Mouse (Mus musculus) small intestine, adult 2 months (tissue): Measurements from ENCODE around the gene Dazap1.

ENCODE experiments used
- CTCF ChIP-seq: fragments of 200-500 bp; IDR thresholded peaks from 2 replicates; pipeline ENCODE4 v1.5.1; 2012; ENCODE audit warnings: low read depth, mild to moderate bottlenecking, control low read depth, inconsistent platforms, low read length, moderate library complexity, mixed read lengths; ENCODE audit not compliant: insufficient replicate concordance, insufficient read length; ENCODE audit errors: extremely low read depth
- POLR2A ChIP-seq: fragments of 200-500 bp; IDR thresholded peaks from 2 replicates; pipeline ENCODE4 v1.6.1; 2012; ENCODE audit warnings: low read depth, mild to moderate bottlenecking, control low read depth, inconsistent platforms, low read length, moderate library complexity

DNA sequence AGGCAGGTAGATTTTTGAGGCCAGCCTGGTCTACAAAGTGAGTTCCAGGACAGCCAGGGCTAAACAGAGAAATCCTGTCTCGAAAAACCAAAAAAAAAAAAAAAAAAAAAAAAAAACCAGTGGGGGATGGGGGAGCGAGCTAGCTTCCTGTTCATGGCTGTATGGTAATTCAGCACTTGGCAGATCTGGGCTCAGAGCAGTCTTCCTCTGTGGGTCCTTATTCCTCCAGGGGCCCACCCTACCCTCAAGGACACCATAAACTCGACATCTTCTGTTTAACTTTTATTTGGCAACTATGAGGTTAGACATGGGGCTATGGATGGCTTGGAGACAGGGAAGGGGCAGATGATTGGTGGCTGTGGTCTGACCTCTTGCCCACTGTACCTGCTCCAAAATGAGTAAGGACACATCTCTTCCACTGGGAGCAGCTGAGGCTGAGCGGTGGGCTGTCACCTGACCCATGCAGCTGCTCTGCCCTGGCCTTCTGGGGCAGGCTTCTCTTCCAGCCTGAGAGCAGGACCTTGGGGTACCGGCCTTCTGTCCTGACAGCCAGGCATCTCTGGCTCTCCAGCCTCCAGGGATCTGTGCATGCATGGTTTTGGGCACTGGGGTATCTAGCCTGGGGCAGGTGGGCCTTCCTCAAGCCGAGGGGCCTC, 59.9 kb downstream of the Dazap1 start:
- TF ChIP-seq POLR2A (no peak), CTCF (no peak)
